Mouse (Mus musculus): Measurements from ENCODE around the gene Neurl1a.

- TF ChIP-seq POLR2A (IDR thresholded peaks at IDR 0.05; ENCODE audit: low read depth, low read length) (no peak), CTCF (conservative IDR thresholded peaks at IDR 0.05; ENCODE audit: insufficient read depth, insufficient read length, low read depth, low read length) (0 out of 2 replicates have a peak, but pooled peaks have one; percentile 1)
Observed at GRCm38 (mm10) chr19:47280894-47281293, 102.3 kb downstream of the Neurl1a start.
